Mouse (Mus musculus): Measurements from ENCODE around the gene Abca15. TPM values are rescaled to one million over a fixed set of nuclear protein-coding genes. Genes with fewer than 3 reads are reported as not detected.

The Abca15 gene
- not detected for polyA plus RNA-seq (2014; fragmentation: Illumina TruSeq; extraction: RNeasy Lipid Tissue Mini Kit (QIAGEN cat#74804))

GRCm38 (mm10) chr7:120328087-120328793 is at the start of gene Abca15:
Gene Abca15 (plus strand): TSS chr7:120328670.

DNA sequence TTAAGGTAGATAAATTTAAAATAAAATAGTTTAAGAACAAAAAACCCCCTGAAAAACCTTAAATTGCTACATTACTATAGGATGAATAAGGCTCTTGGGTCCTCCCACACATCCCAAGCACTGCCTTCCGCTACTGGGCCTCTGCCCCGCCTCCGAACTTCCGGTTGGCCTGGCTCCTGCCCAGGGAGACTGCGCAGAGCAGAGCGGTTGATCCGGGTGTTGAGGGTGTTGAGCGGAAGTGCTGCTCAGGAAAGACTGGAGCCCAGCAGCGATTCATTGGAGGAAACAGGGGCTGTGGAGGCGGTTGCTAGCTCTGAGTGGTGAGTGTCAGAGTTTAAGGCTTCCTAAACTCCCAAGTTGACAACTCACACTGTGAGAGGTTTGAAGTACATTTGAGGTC is 81.0 kb downstream of the Abca15 start, which contains the start of gene Abca16:
Abca16 (plus strand) TSS at position 201 of the 400 bp plus-strand sequence.

Other genes starting within 250 kb of the Abca15 start
- gene Dnah3, start 233.4 kb upstream of the Abca15 start, polyA plus RNA-seq (2014; fragmentation: Illumina TruSeq; extraction: RNeasy Lipid Tissue Mini Kit (QIAGEN cat#74804)): 2.5 TPM
- gene Tmem159, start 226.3 kb upstream of the Abca15 start, polyA plus RNA-seq (2014; fragmentation: Illumina TruSeq; extraction: RNeasy Lipid Tissue Mini Kit (QIAGEN cat#74804)): 74.6 TPM
- 233 TPM for gene Zp2, start 183.4 kb upstream of the Abca15 start, polyA plus RNA-seq (2014; fragmentation: Illumina TruSeq; extraction: RNeasy Lipid Tissue Mini Kit (QIAGEN cat#74804))
- gene Anks4b, start 154.8 kb upstream of the Abca15 start, polyA plus RNA-seq (2014; fragmentation: Illumina TruSeq; extraction: RNeasy Lipid Tissue Mini Kit (QIAGEN cat#74804)): 3.5 TPM
- gene Crym, start 126.6 kb upstream of the Abca15 start, polyA plus RNA-seq (2014; fragmentation: Illumina TruSeq; extraction: RNeasy Lipid Tissue Mini Kit (QIAGEN cat#74804)): not detected
- not detected for gene Abca14, start 124.7 kb upstream of the Abca15 start, polyA plus RNA-seq (2014; fragmentation: Illumina TruSeq; extraction: RNeasy Lipid Tissue Mini Kit (QIAGEN cat#74804))
- gene Abca16, start 81.0 kb downstream of the Abca15 start, polyA plus RNA-seq (2014; fragmentation: Illumina TruSeq; extraction: RNeasy Lipid Tissue Mini Kit (QIAGEN cat#74804)): not detected